Mouse (Mus musculus) kidney, postnatal 25 days (tissue): Measurements from ENCODE around the gene Slco2a1.

Source experiments
- DNase-seq, 2 experiments: peaks; one replicate each; pipeline ENCODE4 v3.0.0; 2021; ENCODE audit warnings: mixed read lengths in 2 of 2

Slco2a1 gene

GRCm38 (mm10) chr9:102985111-102985510 is 3.4 kb upstream of the Slco2a1 start:
- DNase-seq = peak; percentile 28 to 45

GRCm38 (mm10) chr9:102985939-102986338 is 2.6 kb upstream of the Slco2a1 start:
- no peak for DNase-seq

GRCm38 (mm10) chr9:102990306-102991133 is 2.0 kb downstream of the Slco2a1 start:
- DNase-seq = no peak

- DNase-seq = no peak
Measured at GRCm38 (mm10) chr9:102991134-102991406, 2.6 kb downstream of the Slco2a1 start.

- peak; percentile 40 to 60 for DNase-seq
Measured at GRCm38 (mm10) chr9:102992877-102993276, 4.4 kb downstream of the Slco2a1 start.

GRCm38 (mm10) chr9:102993764-102994163 is 5.3 kb downstream of the Slco2a1 start:
- DNase-seq = no peak

- peak in 1 of 2 experiments; percentile 48 for DNase-seq
Measured at GRCm38 (mm10) chr9:102995800-102996635, 7.5 kb downstream of the Slco2a1 start.

GRCm38 (mm10) chr9:103000384-103000783 is 11.9 kb downstream of the Slco2a1 start:
- no peak for DNase-seq

GRCm38 (mm10) chr9:103004343-103004742 is 15.8 kb downstream of the Slco2a1 start:
- no peak for DNase-seq

GRCm38 (mm10) chr9:103007699-103008078 is 19.2 kb downstream of the Slco2a1 start:
- DNase-seq = peak; percentile 90 to 93

GRCm38 (mm10) chr9:103008079-103008855 is 19.8 kb downstream of the Slco2a1 start:
- peak; percentile 53 to 77 for DNase-seq

- no peak for DNase-seq
Measured at GRCm38 (mm10) chr9:103010161-103010560, 21.6 kb downstream of the Slco2a1 start.

GRCm38 (mm10) chr9:103013366-103013765 is 24.9 kb downstream of the Slco2a1 start:
- peak; percentile 72 to 82 for DNase-seq

- no peak for DNase-seq
Measured at GRCm38 (mm10) chr9:103014686-103015085, 26.2 kb downstream of the Slco2a1 start.

GRCm38 (mm10) chr9:103024116-103024515 is 35.6 kb downstream of the Slco2a1 start:
- DNase-seq = no peak

- DNase-seq = no peak
Measured at GRCm38 (mm10) chr9:103027150-103027889, 38.8 kb downstream of the Slco2a1 start.

GRCm38 (mm10) chr9:103029012-103029411 is 40.5 kb downstream of the Slco2a1 start:
- no peak for DNase-seq

- no peak for DNase-seq
Measured at GRCm38 (mm10) chr9:103030041-103030440, 41.5 kb downstream of the Slco2a1 start.

- no peak for DNase-seq
Measured at GRCm38 (mm10) chr9:103031211-103031610, 42.7 kb downstream of the Slco2a1 start.

GRCm38 (mm10) chr9:103032193-103032592 is 43.7 kb downstream of the Slco2a1 start:
- peak; percentile 77 to 78 for DNase-seq

GRCm38 (mm10) chr9:103033381-103033780 is 44.9 kb downstream of the Slco2a1 start:
- DNase-seq = no peak

- no peak for DNase-seq
Measured at GRCm38 (mm10) chr9:103036971-103037391, 48.5 kb downstream of the Slco2a1 start.
